Mouse (Mus musculus) bone marrow macrophage, adult 2 months (primary cell): ENCODE data around the gene Zfp655. TPM values are rescaled to one million over a fixed set of nuclear protein-coding genes. Genes with fewer than 3 reads are reported as not detected.
"Not testable (repeated sequence)": the region's sequence is repeated elsewhere in the genome, so short reads cannot be mapped to it uniquely, and the experiment has no call there.

Source experiments
- H3K27ac ChIP-seq: 2 replicates; pipeline ENCODE4 v1.5.1; 2012; ENCODE audit warnings: low read depth, low read length; ENCODE audit not compliant: insufficient read depth
- H3K4me1 ChIP-seq: 2 replicates; pipeline ENCODE4 v1.6.1; 2012; ENCODE audit warnings: low read length; ENCODE audit not compliant: control insufficient read depth, insufficient read depth
- H3K4me3 ChIP-seq: 2 replicates; pipeline ENCODE4 v1.5.1; 2012; ENCODE audit warnings: mild to moderate bottlenecking, low read length, moderate library complexity; ENCODE audit not compliant: insufficient read depth
- CTCF ChIP-seq: IDR thresholded peaks from 2 replicates; pipeline ENCODE4 v1.5.1; 2012; ENCODE audit warnings: low read depth, mild to moderate bottlenecking, low read length, moderate library complexity
- POLR2A ChIP-seq: IDR thresholded peaks from 2 replicates; pipeline ENCODE4 v1.6.1; 2012; ENCODE audit warnings: mild to moderate bottlenecking, low read depth, low read length, borderline replicate concordance
- polyA plus RNA-seq: library from polyadenylated mRNA; stranded (reverse); fragments of >200 nt; gene quantifications from 2 replicates; pipeline ENCODE4 v1.2.4, GENCODE M21; 2012; ENCODE audit not compliant: missing spikeins, insufficient read depth, insufficient read length

The Zfp655 gene
- polyA plus RNA-seq, 1 experiment = 27.5 TPM

DNA sequence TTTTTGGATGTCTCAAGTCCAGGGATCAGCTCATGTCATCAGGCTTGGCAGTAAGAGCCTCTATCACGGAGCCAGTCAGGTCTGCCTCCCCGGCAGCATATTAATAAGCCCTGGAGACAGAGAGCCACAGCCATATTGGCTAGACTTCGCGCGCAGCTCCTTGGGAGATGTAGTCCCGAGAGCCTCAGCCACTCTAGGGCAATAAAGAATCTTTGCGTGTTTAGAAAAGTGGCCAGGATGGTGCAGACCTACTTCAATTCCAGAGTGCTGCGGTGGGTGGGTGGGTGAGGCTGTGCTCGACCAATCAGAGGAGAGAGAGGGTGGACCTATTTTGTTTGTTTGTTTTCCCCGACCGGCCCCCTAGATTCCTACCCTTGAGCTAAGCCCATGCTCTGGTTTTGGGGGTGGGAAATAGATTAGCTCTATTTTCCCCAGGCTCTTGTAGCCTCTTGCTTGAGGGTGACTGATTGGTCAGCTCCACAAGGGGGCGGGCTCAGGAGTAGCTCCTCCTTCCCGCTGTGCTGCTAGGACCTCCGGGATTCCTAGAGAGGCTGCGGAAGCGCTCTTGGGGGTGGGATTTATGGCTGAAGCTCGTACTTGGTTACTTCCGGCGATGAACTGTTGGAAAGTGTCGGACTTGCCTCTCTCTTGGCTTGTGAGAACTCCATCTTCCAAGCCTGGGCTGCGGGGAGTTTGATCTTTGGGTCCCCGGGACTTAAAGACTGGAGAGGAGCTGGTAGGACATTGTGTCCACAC is 27.4 kb upstream of the Zfp655 start, which contains the start of gene Zkscan5:
Zkscan5 (plus strand) TSS at position 627 of the 756 bp plus-strand sequence.
- peaks cover 12% of the 10 kb centered on the region for H3K4me1 ChIP-seq
- H3K27ac ChIP-seq = peak within 1 kb of the TSS; percentile 72
- H3K4me3 ChIP-seq = peak within 1 kb of the TSS; percentile 78
- TF ChIP-seq CTCF (no peak), POLR2A (peak; percentile 1; the same call in 1 of the 2 replicates)

DNA sequence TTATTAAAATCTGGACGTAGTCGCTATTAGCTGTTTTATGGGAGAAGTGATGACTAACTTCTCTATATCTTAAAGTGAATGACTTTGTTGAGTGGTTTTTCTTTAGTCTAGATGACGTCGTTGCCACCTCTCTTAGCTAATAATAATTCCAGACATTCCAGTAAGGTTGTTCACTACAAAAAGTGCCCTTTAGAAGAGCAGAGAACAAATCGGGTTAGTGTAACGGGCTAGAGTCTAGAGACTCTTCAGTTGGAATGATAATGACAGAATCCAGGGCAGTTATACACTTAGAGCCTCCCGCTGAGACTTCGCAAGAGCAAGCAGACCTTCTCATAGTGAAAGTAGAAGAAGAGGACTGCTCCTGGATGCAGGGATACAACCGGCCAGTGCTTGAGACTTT is 26.5 kb upstream of the Zfp655 start:
- TF ChIP-seq CTCF (no peak), POLR2A (no peak)
- H3K4me3 ChIP-seq = peak overlapping the region; percentile 41
- peaks cover 8% of the 10 kb centered on the region for H3K4me1 ChIP-seq
- no peak overlapping the region for H3K27ac ChIP-seq

- peaks cover 6% of the 10 kb centered on the region for H3K4me1 ChIP-seq
- no peak overlapping the region for H3K4me3 ChIP-seq
- H3K27ac ChIP-seq = no peak overlapping the region
- TF ChIP-seq POLR2A (no peak), CTCF (no peak)
These were observed 24.1 kb upstream of the Zfp655 start for GRCm38 (mm10) chr5:145207385-145207784.

GRCm38 (mm10) chr5:145207954-145208353 is 23.6 kb upstream of the Zfp655 start:
- Histone ChIP-seq H3K4me3 (no peak overlapping the region), H3K27ac (no peak overlapping the region), H3K4me1 (peaks cover 6% of the 10 kb centered on the region)
- TF ChIP-seq CTCF (no peak), POLR2A (no peak)

DNA sequence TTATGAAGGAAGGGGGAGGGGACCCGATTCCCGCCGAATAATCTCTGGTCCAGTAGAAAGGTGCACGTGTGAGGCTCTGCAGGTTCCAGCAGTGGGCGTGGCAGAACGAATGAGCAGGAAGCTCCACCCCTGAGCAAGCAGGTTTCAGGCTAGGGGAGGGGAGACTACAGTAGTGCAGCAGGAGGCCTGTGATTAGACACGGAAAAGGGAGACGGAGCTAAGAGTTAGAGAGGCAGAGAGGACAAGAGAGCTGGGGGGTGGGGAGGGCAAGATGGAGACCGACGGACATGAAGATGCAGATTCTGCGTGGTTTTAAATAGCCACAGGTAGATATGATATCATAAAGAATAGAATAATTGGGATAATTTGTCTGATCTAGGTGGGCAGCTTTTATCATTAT is 23.1 kb upstream of the Zfp655 start:
- H3K4me1 ChIP-seq, H3K27ac ChIP-seq, H3K4me3 ChIP-seq: not testable (repeated sequence)

DNA sequence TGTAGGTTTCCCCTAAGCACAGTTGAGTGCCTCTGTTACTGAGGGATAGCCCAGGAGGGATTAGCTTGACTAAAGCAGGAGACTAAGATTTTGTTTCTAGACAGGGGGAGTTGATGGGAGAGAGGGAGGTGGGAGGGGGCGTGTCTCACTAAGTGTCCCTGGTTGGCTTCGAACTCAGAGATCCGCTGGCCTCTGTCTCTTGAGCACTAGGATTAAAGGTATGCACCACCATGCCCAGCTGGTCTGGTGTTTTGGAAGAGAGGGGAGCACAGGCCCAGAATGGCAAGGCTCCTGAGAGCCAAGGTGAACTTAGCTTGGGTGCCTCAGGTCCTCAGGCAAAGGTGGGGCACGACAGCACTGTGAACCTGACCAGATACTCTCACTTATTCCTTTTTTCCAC is 20.2 kb upstream of the Zfp655 start:
- no peak for TF ChIP-seq CTCF
- TF ChIP-seq POLR2A = no peak
- Histone ChIP-seq H3K4me1 (no peaks in the 10 kb centered on the region), H3K27ac (no peak overlapping the region), H3K4me3 (no peak overlapping the region)

DNA sequence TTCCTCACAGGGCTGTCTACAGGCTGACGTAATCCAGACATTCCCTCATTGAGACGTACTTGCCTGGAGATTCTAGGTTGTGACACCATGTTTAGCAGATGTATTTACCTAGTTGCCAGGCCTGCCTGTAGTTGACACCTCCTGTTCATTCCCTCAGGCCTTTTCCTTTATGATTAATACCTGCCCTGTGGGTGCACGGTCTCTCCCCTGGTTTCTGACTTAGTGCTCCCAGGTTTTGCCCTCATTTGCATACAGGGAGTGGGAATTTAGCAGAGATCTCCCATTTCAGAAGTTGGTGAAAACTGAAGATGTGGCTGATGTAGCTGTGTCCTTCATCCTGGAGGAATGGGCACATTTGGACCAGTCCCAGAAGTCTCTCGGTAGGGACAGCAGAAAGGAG is 19.3 kb upstream of the Zfp655 start:
- Histone ChIP-seq H3K4me3 (no peak overlapping the region), H3K27ac (no peak overlapping the region), H3K4me1 (no peaks in the 10 kb centered on the region)
- TF ChIP-seq POLR2A (no peak), CTCF (no peak)

- no peak overlapping the region for H3K4me3 ChIP-seq
- no peak for TF ChIP-seq POLR2A
- no peak for TF ChIP-seq CTCF
- no peak overlapping the region for H3K27ac ChIP-seq
- H3K4me1 ChIP-seq = no peaks in the 10 kb centered on the region
These were observed 18.0 kb upstream of the Zfp655 start for GRCm38 (mm10) chr5:145213505-145213904.

DNA sequence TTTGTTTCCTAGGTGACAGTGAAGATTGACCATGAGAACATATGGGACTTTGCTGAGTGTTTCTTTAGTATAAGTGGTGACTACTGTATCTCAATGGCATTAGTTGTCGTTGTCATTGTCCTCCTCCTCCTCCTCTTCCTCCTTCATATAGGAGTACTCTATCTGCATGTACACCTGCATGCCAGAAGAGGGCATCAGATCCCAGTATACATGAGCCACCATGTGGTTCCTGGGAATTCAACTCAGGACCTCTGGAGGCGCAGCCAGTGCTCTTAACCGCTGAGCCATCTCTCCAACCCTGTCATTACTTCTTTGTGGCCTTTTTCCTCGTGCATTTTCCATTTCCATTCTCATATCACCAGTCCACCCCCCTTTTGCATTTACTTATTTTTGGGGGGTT is 16.8 kb upstream of the Zfp655 start:
- H3K4me1 ChIP-seq = no peaks in the 10 kb centered on the region
- no peak overlapping the region for H3K4me3 ChIP-seq
- TF ChIP-seq CTCF (0 out of 2 replicates have a peak, but pooled peaks have one; percentile 3), POLR2A (no peak)
- H3K27ac ChIP-seq = no peak overlapping the region

DNA sequence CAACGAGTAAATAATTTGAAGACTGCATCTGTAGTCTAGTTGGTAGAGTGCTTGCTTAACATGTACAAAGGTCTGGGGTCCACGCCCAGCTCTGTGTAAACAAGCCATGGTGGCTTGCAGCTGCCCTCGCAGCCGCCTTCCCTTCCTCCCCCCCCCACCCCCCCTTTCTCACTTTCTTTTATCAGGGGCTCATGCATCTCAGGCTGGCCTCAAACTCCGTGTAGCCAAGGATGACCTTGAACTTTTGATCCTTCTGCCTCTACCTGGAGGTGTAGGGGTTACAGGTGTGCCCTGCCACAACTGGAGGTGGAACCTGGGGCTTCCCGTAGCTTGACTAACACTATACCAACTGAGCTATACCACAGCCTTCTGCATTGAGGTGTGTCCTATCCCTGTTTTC is 13.8 kb upstream of the Zfp655 start:
- Histone ChIP-seq H3K27ac (no peak overlapping the region), H3K4me3 (no peak overlapping the region), H3K4me1 (no peaks in the 10 kb centered on the region)
- TF ChIP-seq POLR2A = no peak
- TF ChIP-seq CTCF = no peak

DNA sequence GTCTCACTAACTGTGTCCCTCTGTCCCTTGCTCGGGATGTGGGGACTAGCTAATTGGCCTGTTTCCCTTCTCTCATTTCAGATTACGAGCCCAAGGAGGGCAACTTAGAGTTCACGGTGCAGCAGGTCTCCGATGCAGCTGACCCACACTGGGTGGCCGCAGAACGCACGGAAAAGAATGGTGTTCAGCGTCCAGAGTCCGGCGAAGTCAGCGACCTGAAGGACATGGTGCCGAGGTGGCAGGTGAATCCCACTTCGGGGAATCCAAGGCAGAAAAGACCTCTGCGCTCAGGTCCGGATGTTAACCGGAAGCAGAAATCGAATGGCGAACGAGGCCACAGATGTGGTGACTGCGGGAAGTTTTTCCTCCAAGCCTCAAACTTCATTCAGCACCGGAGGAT is 13.3 kb upstream of the Zfp655 start:
- TF ChIP-seq CTCF = no peak
- no peak for TF ChIP-seq POLR2A
- H3K27ac ChIP-seq = no peak overlapping the region
- no peak overlapping the region for H3K4me3 ChIP-seq
- peaks cover 4% of the 10 kb centered on the region for H3K4me1 ChIP-seq
